Mouse (Mus musculus): Measurements from ENCODE around the gene CN725425. TPM values are rescaled to one million over a fixed set of nuclear protein-coding genes. Genes with fewer than 3 reads are reported as not detected.

The CN725425 gene
- total and polyA plus RNA-seq, 3 experiments = not detected

DNA sequence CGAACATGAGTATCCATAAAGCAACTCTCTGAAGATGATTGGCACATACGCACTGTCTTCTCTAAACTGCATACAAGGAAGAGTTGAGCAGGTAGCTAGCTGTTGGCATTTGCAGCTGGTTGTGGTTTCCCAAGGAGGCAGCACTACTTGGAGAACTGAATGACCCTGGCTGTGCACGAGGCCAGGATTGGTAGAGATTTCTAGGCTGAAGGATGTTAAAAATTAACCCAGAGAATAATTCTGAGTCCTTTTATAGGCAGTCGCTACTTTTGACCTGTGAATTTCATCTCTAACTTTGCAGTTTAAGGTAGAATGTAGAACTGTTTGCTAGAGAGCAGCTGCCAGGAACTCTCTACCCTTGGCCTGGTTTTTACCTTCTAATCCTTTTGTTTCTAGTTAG, 69.2 kb downstream of the CN725425 start:
- H3K36me3 ChIP-seq (replicated peaks) = no peaks in the 10 kb centered on the region
- no peaks in the 10 kb centered on the region for H3K27me3 ChIP-seq (ENCODE audit: insufficient read depth, low read length)
- no peak for ATAC-seq (ENCODE audit: extremely low read depth, insufficient number of reproducible peaks, low FRiP score, poor library complexity, severe bottlenecking)
- H3K4me1 ChIP-seq (ENCODE audit: insufficient read depth, low read depth, low read length) = no peaks in the 10 kb centered on the region
- TF ChIP-seq TAL1 (conservative IDR thresholded peaks at IDR 0.05; ENCODE audit: low read depth, low read length) (no peak), GATA1 (IDR thresholded peaks at IDR 0.05; ENCODE audit: borderline replicate concordance, low read length) (no peak), GATA2 (IDR thresholded peaks at IDR 0.05; ENCODE audit: borderline replicate concordance, low read depth, low read length) (no peak), POLR2AphosphoS5 (IDR thresholded peaks at IDR 0.05; ENCODE audit: insufficient replicate concordance, low read depth, low read length) (no peak)
- peaks cover 21% of the 10 kb centered on the region for H3K9me3 ChIP-seq (replicated peaks)
- no peak overlapping the region for H3K4me3 ChIP-seq (ENCODE audit: low read depth, low read length)
- no peak for DNase-seq (ENCODE audit: low spot score)

DNA sequence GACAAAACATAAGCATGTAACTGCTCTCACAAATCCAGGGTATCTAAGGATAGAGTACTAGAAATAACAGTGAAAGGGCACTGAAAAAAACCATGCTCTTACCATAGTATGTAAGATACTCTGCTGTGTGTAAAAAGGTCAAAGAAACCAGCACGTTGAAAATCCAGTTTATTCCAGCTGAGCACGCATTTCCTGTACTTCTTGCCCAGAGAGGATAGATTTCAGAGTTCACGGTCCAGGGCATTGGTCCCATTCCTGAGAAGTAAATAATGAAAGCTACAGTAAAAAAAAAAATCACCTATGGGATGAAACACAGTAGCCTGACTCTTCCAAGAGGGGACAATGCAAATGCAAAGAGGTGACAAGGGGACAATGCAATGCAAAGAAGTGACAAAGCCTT, 76.7 kb downstream of the CN725425 start:
- no peak for TF ChIP-seq TAL1 (conservative IDR thresholded peaks at IDR 0.05; ENCODE audit: low read depth, low read length)
- no peak for TF ChIP-seq POLR2AphosphoS5 (IDR thresholded peaks at IDR 0.05; ENCODE audit: insufficient replicate concordance, low read depth, low read length)
- TF ChIP-seq CTCF (IDR thresholded peaks at IDR 0.05; ENCODE audit: low read depth, low read length) = no peak
- TF ChIP-seq GATA1 (IDR thresholded peaks at IDR 0.05; ENCODE audit: borderline replicate concordance, low read length) = no peak
- TF ChIP-seq GATA2 (IDR thresholded peaks at IDR 0.05; ENCODE audit: borderline replicate concordance, low read depth, low read length) = no peak
- ATAC-seq (ENCODE audit: extremely low read depth, insufficient number of reproducible peaks, low FRiP score, poor library complexity, severe bottlenecking) = no peak
- no peaks in the 10 kb centered on the region for H3K4me1 ChIP-seq (ENCODE audit: insufficient read depth, low read depth, low read length)
- H3K27me3 ChIP-seq (ENCODE audit: insufficient read depth, low read length) = no peaks in the 10 kb centered on the region
- no peak overlapping the region for H3K4me3 ChIP-seq (ENCODE audit: low read depth, low read length)
- no peaks in the 10 kb centered on the region for H3K36me3 ChIP-seq (replicated peaks)
- H3K9me3 ChIP-seq (replicated peaks) = peaks cover 33% of the 10 kb centered on the region
- DNase-seq (ENCODE audit: low spot score) = no peak

DNA sequence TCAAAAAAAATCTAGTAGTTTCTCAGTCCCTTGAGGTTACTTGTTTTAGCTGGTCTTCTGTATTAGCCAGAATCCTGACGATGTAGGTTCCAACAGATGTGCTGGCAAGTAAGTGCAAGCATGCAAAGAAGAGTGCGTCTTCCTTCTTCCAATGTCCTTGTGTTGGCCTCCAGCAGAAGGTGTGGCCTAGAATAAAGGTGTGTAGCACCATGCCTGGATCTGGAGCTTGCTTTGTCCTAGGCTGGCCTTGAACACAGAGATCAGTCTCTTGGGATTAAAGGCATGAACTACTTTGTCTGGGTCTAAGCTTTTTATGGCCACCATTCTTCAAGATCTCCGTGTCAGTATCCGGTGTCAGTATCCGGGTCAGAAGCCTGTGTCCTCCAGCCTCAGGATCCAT, 80.3 kb downstream of the CN725425 start:
- TF ChIP-seq POLR2AphosphoS5 (IDR thresholded peaks at IDR 0.05; ENCODE audit: insufficient replicate concordance, low read depth, low read length) (no peak), GATA2 (IDR thresholded peaks at IDR 0.05; ENCODE audit: borderline replicate concordance, low read depth, low read length) (no peak), CTCF (IDR thresholded peaks at IDR 0.05; ENCODE audit: low read depth, low read length) (no peak), TAL1 (conservative IDR thresholded peaks at IDR 0.05; ENCODE audit: low read depth, low read length) (no peak), GATA1 (IDR thresholded peaks at IDR 0.05; ENCODE audit: borderline replicate concordance, low read length) (no peak)
- no peak for ATAC-seq (ENCODE audit: extremely low read depth, insufficient number of reproducible peaks, low FRiP score, poor library complexity, severe bottlenecking)

DNA sequence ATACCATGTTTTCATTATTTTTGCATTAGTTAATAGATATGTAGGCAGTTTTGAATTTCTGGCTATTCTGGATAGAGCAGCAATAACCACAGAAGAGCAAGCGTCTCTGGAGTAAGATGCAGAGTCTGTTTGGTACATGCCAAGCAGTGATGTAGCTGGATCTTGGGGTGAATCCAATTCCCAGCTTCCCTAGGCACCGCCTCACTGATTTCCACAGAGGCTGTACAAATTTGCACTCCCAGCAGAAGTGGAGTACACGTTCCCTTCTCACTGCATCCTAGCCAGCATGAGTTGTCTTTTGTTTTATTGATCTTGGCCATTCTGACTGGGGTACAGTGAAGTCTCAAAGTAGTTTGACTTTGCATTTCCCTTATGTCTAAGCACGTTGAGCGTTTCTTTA, 82.2 kb downstream of the CN725425 start:
- no peak overlapping the region for H3K4me3 ChIP-seq (ENCODE audit: low read depth, low read length)
- H3K4me1 ChIP-seq (ENCODE audit: insufficient read depth, low read depth, low read length) = no peaks in the 10 kb centered on the region
- no peaks in the 10 kb centered on the region for H3K27me3 ChIP-seq (ENCODE audit: insufficient read depth, low read length)
- no peak for ATAC-seq (ENCODE audit: extremely low read depth, insufficient number of reproducible peaks, low FRiP score, poor library complexity, severe bottlenecking)
- TF ChIP-seq GATA2 (IDR thresholded peaks at IDR 0.05; ENCODE audit: borderline replicate concordance, low read depth, low read length) = no peak
- TF ChIP-seq TAL1 (conservative IDR thresholded peaks at IDR 0.05; ENCODE audit: low read depth, low read length) = no peak
- no peak for TF ChIP-seq CTCF (IDR thresholded peaks at IDR 0.05; ENCODE audit: low read depth, low read length)
- TF ChIP-seq POLR2AphosphoS5 (IDR thresholded peaks at IDR 0.05; ENCODE audit: insufficient replicate concordance, low read depth, low read length) = no peak
- TF ChIP-seq GATA1 (IDR thresholded peaks at IDR 0.05; ENCODE audit: borderline replicate concordance, low read length) = no peak
- H3K36me3 ChIP-seq (replicated peaks) = no peaks in the 10 kb centered on the region
- no peak for DNase-seq (ENCODE audit: low spot score)
- H3K9me3 ChIP-seq (replicated peaks) = peaks cover 34% of the 10 kb centered on the region

More for the DNA sequence above, 80.3 kb downstream of the CN725425 start:
- no peak for DNase-seq (ENCODE audit: low spot score)
- no peaks in the 10 kb centered on the region for H3K27me3 ChIP-seq (ENCODE audit: insufficient read depth, low read length)
- no peaks in the 10 kb centered on the region for H3K36me3 ChIP-seq (replicated peaks)
- H3K4me3 ChIP-seq (ENCODE audit: low read depth, low read length) = no peak overlapping the region
- H3K9me3 ChIP-seq (replicated peaks) = peaks cover 37% of the 10 kb centered on the region
- no peaks in the 10 kb centered on the region for H3K4me1 ChIP-seq (ENCODE audit: insufficient read depth, low read depth, low read length)

DNA sequence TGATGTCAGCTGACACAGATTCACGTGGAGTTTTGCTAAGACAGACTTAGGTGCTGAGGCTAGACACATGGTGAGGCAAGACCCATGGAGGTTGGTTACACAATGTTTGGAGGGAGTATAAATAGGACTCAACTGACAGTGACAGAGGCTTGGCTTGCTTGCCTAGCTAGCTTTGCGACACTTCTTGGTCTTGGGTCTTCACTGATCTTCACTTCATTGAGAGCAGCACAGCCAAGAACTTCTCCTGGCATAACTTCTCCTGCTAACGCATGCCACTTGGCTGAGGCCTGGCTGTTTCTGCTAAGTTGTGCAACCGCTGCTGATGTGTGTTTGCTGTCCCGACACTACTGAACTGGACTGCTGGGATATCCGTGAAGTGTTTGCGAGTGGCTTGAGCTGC, 83.5 kb downstream of the CN725425 start:
- Histone ChIP-seq H3K4me1 (ENCODE audit: insufficient read depth, low read depth, low read length) (no peaks in the 10 kb centered on the region), H3K4me3 (ENCODE audit: low read depth, low read length) (no peak overlapping the region), H3K9me3 (replicated peaks) (peaks cover 39% of the 10 kb centered on the region), H3K27me3 (ENCODE audit: insufficient read depth, low read length) (no peaks in the 10 kb centered on the region), H3K36me3 (replicated peaks) (no peaks in the 10 kb centered on the region)
- no peak for TF ChIP-seq GATA2 (IDR thresholded peaks at IDR 0.05; ENCODE audit: borderline replicate concordance, low read depth, low read length)
- TF ChIP-seq POLR2AphosphoS5 (IDR thresholded peaks at IDR 0.05; ENCODE audit: insufficient replicate concordance, low read depth, low read length) = no peak
- TF ChIP-seq GATA1 (IDR thresholded peaks at IDR 0.05; ENCODE audit: borderline replicate concordance, low read length) = no peak
- no peak for TF ChIP-seq CTCF (IDR thresholded peaks at IDR 0.05; ENCODE audit: low read depth, low read length)
- no peak for TF ChIP-seq TAL1 (conservative IDR thresholded peaks at IDR 0.05; ENCODE audit: low read depth, low read length)
- ATAC-seq (ENCODE audit: extremely low read depth, insufficient number of reproducible peaks, low FRiP score, poor library complexity, severe bottlenecking) = no peak
- no peak for DNase-seq (ENCODE audit: low spot score)

DNA sequence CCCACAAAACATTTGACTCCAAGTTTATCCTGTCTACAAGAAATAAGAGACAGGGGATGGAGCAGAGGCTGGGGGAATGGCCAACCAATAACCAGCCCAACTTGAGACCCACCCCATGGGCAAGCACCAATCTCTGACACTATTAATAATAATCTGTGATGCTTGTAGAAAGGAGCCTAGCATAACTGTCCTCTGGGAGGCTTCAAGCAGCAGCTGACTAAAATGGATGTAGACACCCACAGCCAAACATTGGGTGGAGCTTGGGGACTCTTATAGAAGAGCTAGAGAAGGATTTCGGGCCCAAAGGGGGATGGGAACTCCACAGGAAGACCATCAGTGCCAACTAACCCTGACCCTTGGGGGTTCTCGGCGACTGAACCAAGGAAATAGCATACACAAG, 84.1 kb downstream of the CN725425 start:
- Histone ChIP-seq H3K36me3 (replicated peaks) (no peaks in the 10 kb centered on the region), H3K4me1 (ENCODE audit: insufficient read depth, low read depth, low read length) (no peaks in the 10 kb centered on the region), H3K27me3 (ENCODE audit: insufficient read depth, low read length) (no peaks in the 10 kb centered on the region), H3K4me3 (ENCODE audit: low read depth, low read length) (no peak overlapping the region), H3K9me3 (replicated peaks) (peaks cover 43% of the 10 kb centered on the region)
- no peak for TF ChIP-seq POLR2AphosphoS5 (IDR thresholded peaks at IDR 0.05; ENCODE audit: insufficient replicate concordance, low read depth, low read length)
- TF ChIP-seq GATA2 (IDR thresholded peaks at IDR 0.05; ENCODE audit: borderline replicate concordance, low read depth, low read length) = no peak
- DNase-seq (ENCODE audit: low spot score) (no peak), ATAC-seq (ENCODE audit: extremely low read depth, insufficient number of reproducible peaks, low FRiP score, poor library complexity, severe bottlenecking) (no peak)

Data from G1E (cell line).